Mouse (Mus musculus) spleen, postnatal 0 days (tissue): ENCODE data around the gene Gm21650. TPM values are rescaled to one million over a fixed set of nuclear protein-coding genes. Genes with fewer than 3 reads are reported as not detected.

Source experiments
- polyA plus RNA-seq: library from polyadenylated mRNA; unstranded; fragments of >200 nt; fragmentation: Nextera tagmentation; extraction: Ambion mirVana; gene quantifications from 2 replicates; pipeline ENCODE4 v1.2.1, GENCODE M21; 2015

Gene Gm21650
- polyA plus RNA-seq, result not detected in 2 replicates

DNA sequence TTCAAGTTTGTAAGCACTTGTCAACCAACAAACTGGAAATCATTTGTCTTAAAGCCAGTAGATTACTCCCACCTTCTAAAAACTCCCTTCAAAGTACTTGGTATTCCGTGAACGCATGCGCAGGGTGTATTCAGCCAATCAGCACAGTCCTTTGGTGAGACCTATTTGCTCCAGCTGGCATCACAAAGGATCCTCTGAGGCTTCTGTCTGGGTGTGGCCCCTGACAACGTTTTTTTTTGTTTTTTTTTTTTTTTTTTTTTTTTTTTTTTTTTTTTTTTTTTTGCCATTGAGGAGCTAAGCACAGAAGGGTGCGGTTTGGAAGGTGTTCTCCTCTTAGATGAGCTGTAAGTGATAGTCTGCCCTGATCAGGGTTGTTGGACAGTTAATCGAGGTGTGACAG lies at the start of gene Gm21650:
Gene Gm21650 (plus strand): TSS at position 301 of the 400 bp plus-strand sequence.

